Mouse (Mus musculus) small intestine, adult 2 months (tissue): ENCODE results near the gene Rnf126. TPM values are rescaled to one million over a fixed set of nuclear protein-coding genes. Genes with fewer than 3 reads are reported as not detected.

ENCODE experiments used
- H3K27ac ChIP-seq: fragments of 200-500 bp; 2 replicates; pipeline ENCODE4 v1.5.1; 2012; ENCODE audit warnings: low read depth, low read length, control low read depth, inconsistent platforms; ENCODE audit not compliant: insufficient read depth
- H3K27me3 ChIP-seq: fragments of 200-500 bp; 2 replicates; pipeline ENCODE4 v1.6.1; 2012; ENCODE audit warnings: mild to moderate bottlenecking, moderate library complexity, low read length, inconsistent platforms; ENCODE audit not compliant: control insufficient read depth, insufficient read depth
- H3K36me3 ChIP-seq: fragments of 200-500 bp; 2 replicates; pipeline ENCODE4 v1.6.1; 2012; ENCODE audit warnings: mild to moderate bottlenecking, low read length, control low read depth, inconsistent platforms; ENCODE audit not compliant: control insufficient read depth, insufficient read depth
- H3K4me1 ChIP-seq: fragments of 200-500 bp; 2 replicates; pipeline ENCODE4 v1.6.1; 2012; ENCODE audit warnings: low read length, inconsistent platforms, mixed read lengths; ENCODE audit not compliant: control insufficient read depth, insufficient read depth, insufficient read length
- H3K4me3 ChIP-seq: fragments of 200-500 bp; 2 replicates; pipeline ENCODE4 v1.5.1; 2012; ENCODE audit warnings: low read depth, mild to moderate bottlenecking, control low read depth, inconsistent platforms, low read length, moderate library complexity
- CTCF ChIP-seq: fragments of 200-500 bp; IDR thresholded peaks from 2 replicates; pipeline ENCODE4 v1.5.1; 2012; ENCODE audit warnings: low read depth, mild to moderate bottlenecking, control low read depth, inconsistent platforms, low read length, moderate library complexity, mixed read lengths; ENCODE audit not compliant: insufficient replicate concordance, insufficient read length; ENCODE audit errors: extremely low read depth
- POLR2A ChIP-seq: fragments of 200-500 bp; IDR thresholded peaks from 2 replicates; pipeline ENCODE4 v1.6.1; 2012; ENCODE audit warnings: low read depth, mild to moderate bottlenecking, control low read depth, inconsistent platforms, low read length, moderate library complexity
- WGBS: fragments of 180-500 bp; shearing (Covaris S2); methylation state at CpG from one replicate; pipeline ENCODE4 v1.1.7; 2018; 5-methylcytosine and 5-hydroxymethylcytosine counted together
- polyA plus RNA-seq: library from polyadenylated mRNA; depleted of rRNA; stranded (reverse); fragments of >200 nt; gene quantifications from 2 replicates; pipeline ENCODE4 v1.2.3, GENCODE M21; 2012

Rnf126 gene
- polyA plus RNA-seq, 1 experiment = 222 TPM

DNA sequence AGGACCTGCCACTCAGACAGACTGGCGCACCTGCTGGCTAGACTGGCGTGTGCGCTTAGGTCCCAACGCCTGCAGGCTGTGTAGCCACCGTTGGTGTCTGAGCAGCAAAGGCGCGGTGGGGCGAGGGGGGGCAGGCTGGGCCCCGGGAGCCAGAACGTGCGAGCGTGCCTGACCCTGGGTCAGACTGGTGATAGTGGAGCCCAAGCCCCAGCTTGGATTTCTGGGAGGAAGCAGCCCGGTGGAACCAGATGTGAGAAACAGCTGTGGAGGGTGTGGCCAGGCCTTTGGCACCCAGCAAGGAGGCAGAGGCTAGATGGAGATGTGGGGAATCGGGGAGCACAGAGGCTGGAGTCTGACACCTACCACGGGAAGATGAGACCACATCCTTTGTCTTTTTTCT lies 30.6 kb upstream of the Rnf126 start:
- TF ChIP-seq CTCF (no peak), POLR2A (no peak)
- peaks cover 35% of the 10 kb centered on the region for H3K4me1 ChIP-seq
- peak overlapping the region; percentile 67; the same call in 1 of the 2 replicates for H3K27ac ChIP-seq
- 15% methylated on average over 15 of the region's 15 CpGs for WGBS
- no peaks in the 10 kb centered on the region for H3K27me3 ChIP-seq
- no peak overlapping the region for H3K4me3 ChIP-seq
- no peaks in the 10 kb centered on the region for H3K36me3 ChIP-seq

DNA sequence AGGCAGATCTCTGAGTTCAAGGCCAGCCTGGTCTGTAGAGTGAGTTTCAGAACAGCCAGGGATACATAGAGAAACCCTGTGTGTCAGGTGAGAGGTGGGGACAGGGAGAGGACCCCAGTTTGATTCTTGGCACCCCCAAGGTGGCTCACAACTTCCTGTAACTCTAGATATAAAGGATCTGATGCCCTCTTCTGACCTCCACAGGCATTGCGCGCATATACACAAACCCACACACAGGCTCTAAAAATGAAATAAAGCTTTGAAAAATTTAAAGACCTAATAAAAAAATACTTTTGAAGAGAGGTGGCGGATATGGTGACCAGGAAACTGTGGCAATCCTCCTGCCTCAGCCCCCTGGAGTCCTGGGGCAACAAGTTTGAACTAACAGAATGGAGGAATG lies 29.2 kb upstream of the Rnf126 start:
- H3K27me3 ChIP-seq = no peaks in the 10 kb centered on the region
- no peaks in the 10 kb centered on the region for H3K36me3 ChIP-seq
- TF ChIP-seq POLR2A = no peak
- TF ChIP-seq CTCF = no peak
- 98% methylated on average over 3 of the region's 3 CpGs for WGBS
- peaks cover 29% of the 10 kb centered on the region for H3K4me1 ChIP-seq
- H3K27ac ChIP-seq = no peak overlapping the region
- H3K4me3 ChIP-seq = no peak overlapping the region

DNA sequence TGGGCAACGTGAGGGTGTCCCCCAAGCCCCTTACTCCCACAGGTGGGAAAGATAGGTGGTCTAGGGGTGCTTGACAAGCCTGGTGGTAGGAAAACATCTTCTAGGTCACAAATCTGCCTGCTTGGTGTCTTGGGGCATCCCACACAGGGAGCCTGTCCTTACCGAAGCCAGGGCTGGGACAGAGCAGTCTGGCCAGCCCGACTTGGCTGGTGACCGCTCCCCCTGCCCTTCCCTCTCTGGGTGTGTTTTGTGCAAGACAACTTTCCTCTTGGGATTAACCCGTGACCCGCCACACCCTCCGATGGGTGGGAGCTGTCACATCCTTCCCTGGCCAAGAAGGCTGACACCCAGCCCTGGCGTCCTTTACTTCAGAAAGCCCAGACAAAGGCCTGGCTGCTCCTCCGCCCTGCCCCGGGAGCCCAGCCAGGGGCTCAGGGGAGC lies 27.8 kb upstream of the Rnf126 start:
- WGBS = 27% methylated on average over 10 of the region's 10 CpGs
- TF ChIP-seq POLR2A (no peak), CTCF (no peak)
- peak overlapping the region; percentile 73 for H3K27ac ChIP-seq
- no peaks in the 10 kb centered on the region for H3K27me3 ChIP-seq
- H3K4me3 ChIP-seq = peak overlapping the region; percentile 72
- no peaks in the 10 kb centered on the region for H3K36me3 ChIP-seq
- H3K4me1 ChIP-seq = peaks cover 29% of the 10 kb centered on the region

DNA sequence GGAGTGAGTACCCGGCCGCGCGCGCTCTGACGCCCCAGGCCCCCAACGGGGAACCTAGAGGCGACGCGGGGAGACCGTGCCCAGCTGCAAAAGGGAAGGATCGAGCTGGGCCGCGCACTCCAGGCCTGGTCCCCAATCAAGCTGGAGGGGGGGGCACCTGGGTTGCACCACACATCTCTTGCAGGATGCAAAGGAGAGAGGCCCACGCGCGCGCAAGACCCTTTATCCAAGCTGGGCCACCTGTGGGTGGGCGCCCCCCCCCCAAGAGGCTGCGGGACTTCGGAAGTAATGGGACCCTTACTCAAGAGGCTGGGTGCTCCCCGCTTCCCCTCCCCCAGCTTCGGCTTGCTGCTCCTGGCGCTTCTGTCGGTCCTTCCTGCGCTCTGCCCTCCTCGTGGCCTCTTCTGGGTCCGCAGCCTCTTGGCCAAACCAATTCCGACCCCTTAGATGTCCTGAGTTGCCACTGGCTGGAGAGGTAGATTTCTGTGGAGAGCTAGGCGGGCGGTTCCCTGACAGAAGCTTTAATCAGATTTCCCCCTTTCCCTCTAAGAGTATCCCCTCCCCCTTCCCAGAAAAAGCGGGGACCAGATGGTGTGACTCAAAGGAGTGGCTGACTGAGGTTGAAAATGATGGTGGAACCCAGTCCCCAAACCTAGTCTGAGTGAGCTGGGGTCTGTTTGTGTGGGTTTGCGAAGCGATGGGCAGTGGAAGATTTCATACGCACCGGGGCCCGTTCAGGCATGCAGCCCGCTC lies 27.2 kb upstream of the Rnf126 start:
- Histone ChIP-seq H3K27me3 (no peaks in the 10 kb centered on the region), H3K27ac (peak overlapping the region; percentile 73), H3K36me3 (no peaks in the 10 kb centered on the region), H3K4me3 (peak overlapping the region; percentile 72), H3K4me1 (peaks cover 29% of the 10 kb centered on the region)
- TF ChIP-seq POLR2A = no peak
- peak; percentile 11; the same call in 1 of the 2 replicates for TF ChIP-seq CTCF
- 15% methylated on average over 37 of the region's 38 CpGs for WGBS

DNA sequence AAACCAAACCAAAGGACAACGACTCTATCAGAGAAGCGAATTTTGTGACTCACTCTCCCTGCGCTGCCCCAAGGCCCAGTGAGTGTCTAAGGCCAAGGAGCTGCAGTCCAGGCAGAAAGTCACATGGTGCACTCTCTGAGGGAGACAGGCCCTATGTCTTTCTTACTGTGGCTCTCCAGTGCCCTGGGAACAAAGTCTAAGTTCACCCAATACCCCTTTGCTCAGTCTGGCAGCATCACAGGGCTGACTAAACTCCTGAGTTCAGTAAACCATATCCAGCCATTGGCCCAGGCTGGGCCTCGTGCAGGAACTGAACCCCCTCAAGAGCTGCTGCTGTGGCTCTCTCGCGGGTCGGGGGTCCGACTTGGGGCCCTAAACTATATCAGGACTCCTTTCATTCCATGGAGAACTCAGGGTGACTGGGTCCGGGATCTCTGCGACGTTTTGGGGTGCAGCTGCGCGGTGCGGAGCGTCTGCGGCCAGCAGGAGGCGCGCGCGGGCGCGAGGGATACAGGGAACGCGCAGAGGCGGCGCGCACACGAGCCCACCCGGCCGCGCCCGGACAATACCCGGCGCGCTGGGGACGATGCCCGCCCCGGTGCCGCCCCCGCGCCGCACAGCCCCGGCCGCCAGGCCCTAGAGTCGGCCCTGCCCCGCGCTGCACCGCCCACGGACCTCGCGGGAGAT lies 26.4 kb upstream of the Rnf126 start, which contains the start of gene Palm:
Palm (plus strand) TSS at position 522 of the 687 bp plus-strand sequence.
- peaks cover 25% of the 10 kb centered on the region for H3K4me1 ChIP-seq
- H3K36me3 ChIP-seq = no peaks in the 10 kb centered on the region
- WGBS = 6% methylated on average over 51 of the region's 51 CpGs
- no peak for TF ChIP-seq POLR2A
- peak; percentile 71 for TF ChIP-seq CTCF
- no peaks in the 10 kb centered on the region for H3K27me3 ChIP-seq
- peak within 1 kb of the TSS; percentile 72 for H3K4me3 ChIP-seq
- H3K27ac ChIP-seq = peak within 1 kb of the TSS; percentile 73

DNA sequence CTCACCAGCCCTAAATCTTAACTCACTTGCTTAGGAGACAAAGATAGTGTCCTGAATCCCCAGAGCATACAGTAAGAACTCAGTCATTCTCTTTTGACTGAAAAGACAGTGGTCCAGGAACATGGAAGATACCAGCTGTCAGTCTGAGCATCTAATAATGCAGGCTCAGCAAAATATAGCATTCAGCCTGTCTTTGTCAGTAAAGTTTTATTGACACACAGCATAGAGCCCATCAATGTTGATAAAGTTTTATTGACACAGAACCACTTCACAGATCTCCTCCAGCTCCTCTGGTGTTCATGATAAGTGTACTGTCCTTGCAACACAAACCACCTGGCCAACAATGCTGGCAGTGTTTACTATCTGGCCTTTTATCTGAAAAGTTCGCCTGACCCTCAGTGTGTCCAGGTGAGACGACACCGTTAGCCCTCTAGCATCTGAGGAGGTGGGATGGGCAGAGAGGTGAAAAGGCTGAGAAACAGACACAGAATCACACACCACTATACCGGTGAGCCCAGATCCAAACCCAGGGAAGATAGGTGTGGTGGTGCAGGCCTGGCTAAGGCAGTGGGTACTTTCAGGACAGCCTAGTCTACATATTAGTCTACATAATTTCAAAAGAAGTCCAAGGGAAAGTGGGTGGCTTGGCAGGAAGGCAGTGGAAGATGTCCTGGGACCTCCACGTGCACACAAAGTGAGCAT lies 25.7 kb upstream of the Rnf126 start:
- Histone ChIP-seq H3K4me3 (no peak overlapping the region), H3K27me3 (no peaks in the 10 kb centered on the region), H3K4me1 (peaks cover 18% of the 10 kb centered on the region), H3K27ac (no peak overlapping the region), H3K36me3 (no peaks in the 10 kb centered on the region)
- TF ChIP-seq POLR2A = no peak
- no peak for TF ChIP-seq CTCF
- 82% methylated on average over 5 of the region's 5 CpGs for WGBS

DNA sequence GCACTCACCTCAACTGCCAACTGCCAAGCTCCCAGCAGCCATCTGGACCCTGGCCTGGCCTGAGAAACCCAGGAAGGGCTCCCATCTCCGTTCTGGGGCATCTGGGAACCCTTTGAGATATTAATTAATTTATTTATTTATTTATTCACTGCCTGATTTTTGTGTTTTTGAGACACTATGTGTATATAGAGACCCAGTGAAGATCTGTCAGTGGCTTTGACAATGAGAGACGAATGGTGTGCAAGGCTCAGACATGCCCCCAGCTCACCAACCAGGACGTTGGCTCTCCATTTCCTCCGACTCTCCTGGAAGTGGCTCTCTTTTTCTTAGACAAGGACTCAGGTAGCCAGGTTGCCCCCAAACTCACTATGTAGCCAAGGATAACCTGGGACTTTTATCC lies 24.1 kb upstream of the Rnf126 start, which contains the start of gene Prss57:
Prss57 (minus strand) TSS at position 101 of the 400 bp plus-strand sequence.
- H3K4me3 ChIP-seq = no peak within 1 kb of the TSS
- 85% methylated on average over 4 of the region's 4 CpGs for WGBS
- H3K27ac ChIP-seq = no peak within 1 kb of the TSS
- H3K4me1 ChIP-seq = peaks cover 13% of the 10 kb centered on the region
- H3K36me3 ChIP-seq = no peaks in the 10 kb centered on the region
- TF ChIP-seq POLR2A (no peak), CTCF (no peak)
- no peaks in the 10 kb centered on the region for H3K27me3 ChIP-seq
